Mouse (Mus musculus) adrenal gland, postnatal 4 days (tissue): Measurements from ENCODE around the gene Lrch1. TPM values are rescaled to one million over a fixed set of nuclear protein-coding genes. Genes with fewer than 3 reads are reported as not detected.
A peak's percentile ranks its signal among the peaks of the same experiment; 100 is the strongest.

Experiments
- DNase-seq, 2 experiments: peaks; one replicate each; pipeline ENCODE4 v3.0.0; 2021 to 2022; ENCODE audit warnings: low spot score in 2 of 2, mixed read lengths in 2 of 2
- total RNA-seq, 2 experiments: library from RNA; stranded (reverse); gene quantifications; 2 replicates each; pipeline ENCODE4 v1.2.3; 2021

The Lrch1 gene
- total RNA-seq, 2 experiments from 2014 or later: 25.9 to 27.4 TPM

DNA sequence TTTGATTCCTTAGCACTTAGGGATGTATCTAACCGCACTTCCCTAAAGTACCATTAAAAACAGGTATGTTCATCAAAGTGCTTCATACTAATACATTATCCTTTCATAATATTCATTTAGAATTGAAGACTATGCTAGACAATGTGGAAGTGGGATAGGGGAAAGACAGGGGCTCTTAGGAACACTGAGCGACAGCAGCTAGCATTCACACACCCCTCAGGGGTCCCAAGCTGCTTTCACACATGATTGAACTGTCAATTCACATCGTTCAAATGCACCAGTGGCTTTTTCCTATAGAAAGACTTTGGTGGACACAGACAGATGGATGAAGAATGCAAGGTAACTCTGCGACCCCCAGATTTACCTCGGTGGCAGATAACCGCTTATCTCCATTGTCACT, 131.0 kb downstream of the Lrch1 start:
- DNase-seq: no peak

GRCm38 (mm10) chr14:74814848-74815789, 132.6 kb downstream of the Lrch1 start:
- DNase-seq: no peak

DNA sequence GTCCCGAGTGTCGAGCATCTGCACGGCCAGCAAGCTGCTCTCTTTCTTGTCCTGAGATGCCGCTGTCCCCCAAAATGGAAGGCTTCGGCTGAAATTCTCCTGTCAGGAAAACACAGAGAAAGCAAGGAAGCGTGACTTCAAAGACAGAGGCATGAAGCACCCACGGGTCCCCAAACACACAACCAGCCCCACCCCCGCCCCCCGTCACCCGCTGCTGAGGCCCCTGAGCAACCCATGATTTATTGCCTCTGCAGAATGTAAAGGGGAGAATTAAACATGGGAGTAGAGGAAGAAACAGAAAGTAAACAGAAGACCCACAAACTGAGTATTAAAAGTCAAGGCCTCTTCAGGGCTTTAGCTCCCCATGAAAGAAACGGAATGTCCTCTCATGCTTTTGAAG, 136.1 kb downstream of the Lrch1 start:
- DNase-seq: no peak

GRCm38 (mm10) chr14:74801961-74802360, 145.7 kb downstream of the Lrch1 start:
- no peak for DNase-seq

DNA sequence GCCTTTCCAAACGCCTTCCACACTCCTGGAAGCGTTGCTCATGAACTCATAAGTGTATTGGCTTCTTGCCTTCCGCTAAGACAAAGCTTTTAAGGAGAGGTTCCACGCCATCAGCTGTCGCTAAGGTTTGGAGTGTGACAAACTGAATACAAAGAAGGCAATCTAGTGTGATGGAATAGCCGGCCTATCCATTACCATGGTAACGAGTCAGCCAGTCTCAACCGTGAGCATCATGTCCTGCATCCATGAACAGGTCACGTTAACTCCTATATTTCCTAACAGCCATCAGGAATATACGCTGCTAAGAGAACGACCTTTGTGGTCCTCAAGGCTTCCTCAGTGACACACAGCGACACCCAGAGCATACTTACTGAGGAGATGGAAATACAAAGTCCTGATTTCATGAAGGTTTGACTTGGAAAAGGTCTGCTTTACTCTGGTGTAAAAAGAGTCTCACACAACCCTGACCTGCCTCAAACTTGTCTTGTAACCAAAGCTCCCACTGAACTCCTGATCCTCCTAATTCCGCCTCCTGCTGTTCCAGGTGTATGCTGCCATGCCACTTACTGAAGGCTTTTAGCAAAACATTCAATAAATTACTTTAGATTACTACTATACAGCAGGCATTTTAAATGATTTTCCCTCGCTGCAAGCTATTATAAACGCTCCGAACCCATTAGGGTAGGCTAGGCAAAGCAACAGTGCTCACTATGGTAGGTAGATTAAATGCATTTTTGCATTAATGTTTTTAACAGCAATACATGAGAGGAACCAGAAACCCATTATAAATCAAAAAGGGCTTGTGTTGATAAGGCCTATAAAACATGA, 149.4 kb downstream of the Lrch1 start:
- DNase-seq: no peak

DNA sequence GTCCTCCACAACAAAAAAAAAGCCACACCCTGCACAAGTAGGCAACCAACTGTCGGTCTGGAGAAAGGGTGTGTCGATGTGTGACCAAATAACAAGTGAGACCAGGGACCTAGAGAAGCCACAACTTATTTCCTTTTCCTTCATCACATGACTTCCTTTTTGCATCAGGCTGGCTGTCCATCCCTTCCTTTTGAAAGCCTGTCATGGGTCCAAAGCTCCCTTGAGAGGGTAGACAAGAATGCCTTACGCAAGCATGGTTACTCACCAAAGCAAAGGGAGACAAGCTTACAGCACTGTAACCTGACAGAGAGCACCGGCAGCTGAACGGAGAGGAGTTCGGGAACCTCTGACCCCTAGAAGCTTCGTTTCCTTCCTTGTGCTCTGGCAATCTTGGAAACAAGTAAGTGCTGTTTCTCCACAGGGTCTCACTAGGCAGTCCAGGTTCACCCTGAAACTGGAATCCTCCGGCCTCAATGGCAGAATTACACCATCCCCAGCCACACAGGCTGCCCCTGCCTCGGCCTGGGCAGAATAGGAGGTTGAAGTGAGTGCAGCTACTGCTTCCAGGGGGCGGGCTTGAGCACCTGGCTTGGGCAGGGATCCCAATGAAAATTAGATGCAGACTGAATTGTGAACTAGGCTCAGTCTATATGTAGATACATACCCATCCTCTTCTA, 150.2 kb downstream of the Lrch1 start:
- no peak for DNase-seq

- no peak for DNase-seq
Measured at GRCm38 (mm10) chr14:74794931-74795330, 152.7 kb downstream of the Lrch1 start.

DNA sequence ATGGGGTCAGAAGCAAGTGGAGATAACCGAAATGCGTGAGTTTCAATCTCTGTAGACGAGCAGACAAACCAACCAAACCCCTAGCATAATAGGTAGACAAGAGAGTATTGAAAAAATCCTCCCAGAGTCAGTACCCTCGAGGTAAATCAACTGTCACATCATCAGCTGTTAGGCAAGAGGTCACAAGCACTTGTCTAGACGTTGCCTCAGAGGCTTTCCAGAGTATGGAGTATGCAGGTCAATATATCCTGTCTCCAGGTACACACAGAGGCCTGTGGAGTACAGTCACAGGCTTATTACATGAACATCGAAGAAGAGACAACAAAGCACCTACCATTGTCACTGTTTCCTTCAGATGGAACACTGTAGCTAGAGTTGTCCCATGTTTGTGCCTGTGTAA, 154.9 kb downstream of the Lrch1 start:
- no peak for DNase-seq

GRCm38 (mm10) chr14:74790535-74790934, 157.1 kb downstream of the Lrch1 start:
- no peak for DNase-seq

GRCm38 (mm10) chr14:74788766-74789165, 158.9 kb downstream of the Lrch1 start:
- no peak for DNase-seq

DNA sequence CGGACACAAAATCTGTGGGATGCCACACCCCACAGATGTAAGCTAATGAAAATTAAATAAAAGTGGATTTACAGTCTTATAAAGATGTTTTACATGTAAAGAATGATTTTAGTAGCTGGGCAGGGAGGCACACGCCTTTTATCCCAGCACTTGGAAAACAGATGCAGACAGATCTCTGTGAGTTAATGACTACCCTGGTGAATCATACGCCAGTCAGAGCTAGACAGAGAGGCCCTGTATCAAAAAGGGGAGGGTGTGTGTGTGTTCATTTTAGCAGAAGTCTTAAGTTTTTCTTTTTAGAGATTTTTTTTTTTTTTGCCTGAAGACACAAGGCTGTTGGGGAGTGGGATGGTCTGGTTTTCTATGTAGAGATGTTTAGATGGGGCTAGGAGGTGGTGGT, 160.0 kb downstream of the Lrch1 start:
- no peak for DNase-seq

GRCm38 (mm10) chr14:74784243-74784934, 163.3 kb downstream of the Lrch1 start:
- no peak for DNase-seq

GRCm38 (mm10) chr14:74774046-74774619, 173.5 kb downstream of the Lrch1 start:
- no peak for DNase-seq

DNA sequence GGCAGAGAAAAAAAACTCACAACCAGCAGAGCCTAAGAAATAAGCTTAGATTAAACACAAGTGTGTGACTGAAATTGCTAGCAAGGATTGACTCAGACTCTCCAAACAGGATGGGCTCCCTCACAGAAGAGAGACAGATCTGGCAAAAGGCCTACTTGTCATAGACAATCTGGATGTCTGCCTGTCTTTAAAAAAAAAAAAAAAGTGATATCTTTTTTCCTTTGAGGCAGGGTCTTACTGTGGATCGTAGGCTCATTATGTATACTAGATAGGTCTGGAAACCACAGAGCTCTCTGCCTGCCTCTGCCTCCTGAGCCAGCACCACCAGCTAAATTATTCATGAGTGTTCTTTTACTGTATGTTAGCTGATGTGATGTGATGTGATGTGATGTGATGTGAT, 179.8 kb downstream of the Lrch1 start:
- DNase-seq: no peak

- DNase-seq: peak; percentile 51 to 65
Measured at GRCm38 (mm10) chr14:74764191-74764918, 183.3 kb downstream of the Lrch1 start.

DNA sequence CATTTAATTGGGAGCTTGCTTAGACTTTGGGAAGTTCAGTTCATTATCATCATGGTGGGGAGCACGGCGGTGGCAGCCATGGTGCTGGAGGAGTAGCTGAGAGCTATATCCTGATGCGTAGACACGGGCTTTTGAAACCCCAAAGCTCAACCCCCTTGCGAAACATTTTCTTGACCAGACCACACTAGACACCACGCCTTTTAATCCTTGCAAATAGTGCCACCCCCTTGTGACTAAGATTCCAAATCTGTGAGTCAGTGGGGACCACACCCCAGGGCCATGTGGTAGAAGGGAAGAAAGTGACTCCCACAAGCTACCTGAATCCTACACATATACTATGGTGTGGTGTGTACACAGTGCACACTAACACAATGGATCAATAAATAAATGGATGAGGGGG, 210.8 kb downstream of the Lrch1 start:
- no peak for DNase-seq

- no peak for DNase-seq
Measured at GRCm38 (mm10) chr14:74735471-74735870, 212.2 kb downstream of the Lrch1 start.

- DNase-seq: no peak
Measured at GRCm38 (mm10) chr14:74733397-74733796, 214.3 kb downstream of the Lrch1 start.

- peak; percentile 81 to 90 for DNase-seq
Measured at GRCm38 (mm10) chr14:74732079-74732783, 215.4 kb downstream of the Lrch1 start, which contains the start of gene Esd. Gene Esd (plus strand): TSS chr14:74732297.
